Mouse (Mus musculus) heart, postnatal 36 days (tissue): ENCODE measurements at regions not wholly inside any gene's neighbourhood (a gene's known extent, or its start where the extent isn't known, plus 50 kb on each side); places are given as distances from the start of the nearest gene placed in this dataset.

ENCODE experiments used
- DNase-seq, 2 experiments: peaks; one replicate each; pipeline ENCODE4 v3.0.0; 2021 to 2022
- intact Hi-C: fragments of 180-260 bp; cut with DNase I; formaldehyde crosslinking; loops from one replicate; pipeline ENCODE4 v1.15.1; 2025

DNA sequence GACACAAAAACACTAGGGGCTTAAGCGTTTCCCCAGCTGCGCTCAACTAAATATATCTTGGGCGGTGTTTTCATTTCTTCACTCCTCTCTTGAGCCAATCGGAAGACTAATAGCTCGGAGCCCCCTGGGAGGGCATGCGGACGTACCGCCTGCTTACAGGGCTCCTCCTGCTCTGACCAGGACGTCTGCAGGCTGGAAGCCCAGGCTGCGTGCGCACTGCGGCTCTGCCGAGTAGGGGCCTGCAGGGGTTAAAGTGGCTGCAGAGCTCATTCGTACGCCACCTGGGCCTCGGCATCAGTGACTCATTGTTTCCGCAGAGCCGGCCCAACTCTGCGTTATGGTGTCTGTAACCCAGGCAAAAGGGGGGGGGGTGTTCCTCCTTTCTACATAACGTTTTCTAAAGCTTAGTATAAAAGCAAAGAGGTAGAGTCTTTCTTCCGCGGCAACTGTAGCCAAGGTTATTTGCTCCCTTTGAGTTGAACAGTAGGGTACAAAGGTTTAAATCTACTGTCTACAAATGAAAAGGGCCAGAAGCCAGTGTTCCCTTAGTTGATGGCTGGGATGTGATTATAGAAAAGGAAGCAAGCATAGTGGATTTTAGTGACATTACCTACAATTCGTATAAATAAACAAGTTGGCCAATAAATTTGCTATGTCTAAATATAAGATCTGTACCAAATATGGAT is 53.7 kb upstream of the Chd2 start:
- intact Hi-C loops = loop anchor here (1.0 to 2.0 kb wide), 2 partner anchors 23 to 58 kb away; no protein-coding TSS in a partner anchor
- DNase-seq = peak; percentile 92

DNA sequence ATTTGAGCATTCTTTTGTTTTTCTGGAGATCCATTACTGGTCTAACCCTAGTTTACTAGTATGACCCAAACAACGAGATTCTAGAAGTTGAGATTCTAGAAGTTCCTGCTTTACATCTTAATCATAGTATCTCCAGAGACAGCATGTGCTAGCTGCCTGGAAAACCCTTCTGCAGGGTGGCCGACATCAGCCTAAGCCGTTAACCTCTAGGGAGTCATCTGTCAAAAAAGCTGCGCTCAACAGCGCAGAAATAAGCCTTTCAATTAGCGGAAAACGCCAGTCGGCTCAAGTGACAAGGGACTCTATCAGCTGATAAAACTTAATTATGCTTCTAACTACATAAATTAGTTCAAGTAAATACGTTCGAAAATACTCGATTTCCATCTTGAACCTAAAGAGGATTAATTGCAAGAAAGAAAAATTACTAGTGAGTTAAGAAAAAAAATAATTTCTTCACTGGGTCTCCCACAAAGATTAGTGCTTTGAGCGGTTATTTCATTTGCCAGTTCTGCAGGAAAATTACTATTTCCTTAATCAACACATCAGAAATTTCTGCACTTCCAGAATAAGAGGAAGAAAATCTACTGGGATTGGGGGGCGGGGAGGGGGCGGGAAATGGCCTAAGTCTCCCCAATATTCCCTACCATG is 53.0 kb upstream of the Chd2 start:
- intact Hi-C loops = loop anchor here (1.0 to 2.0 kb wide), 3 partner anchors 24 to 58 kb away; no protein-coding TSS in a partner anchor

DNA sequence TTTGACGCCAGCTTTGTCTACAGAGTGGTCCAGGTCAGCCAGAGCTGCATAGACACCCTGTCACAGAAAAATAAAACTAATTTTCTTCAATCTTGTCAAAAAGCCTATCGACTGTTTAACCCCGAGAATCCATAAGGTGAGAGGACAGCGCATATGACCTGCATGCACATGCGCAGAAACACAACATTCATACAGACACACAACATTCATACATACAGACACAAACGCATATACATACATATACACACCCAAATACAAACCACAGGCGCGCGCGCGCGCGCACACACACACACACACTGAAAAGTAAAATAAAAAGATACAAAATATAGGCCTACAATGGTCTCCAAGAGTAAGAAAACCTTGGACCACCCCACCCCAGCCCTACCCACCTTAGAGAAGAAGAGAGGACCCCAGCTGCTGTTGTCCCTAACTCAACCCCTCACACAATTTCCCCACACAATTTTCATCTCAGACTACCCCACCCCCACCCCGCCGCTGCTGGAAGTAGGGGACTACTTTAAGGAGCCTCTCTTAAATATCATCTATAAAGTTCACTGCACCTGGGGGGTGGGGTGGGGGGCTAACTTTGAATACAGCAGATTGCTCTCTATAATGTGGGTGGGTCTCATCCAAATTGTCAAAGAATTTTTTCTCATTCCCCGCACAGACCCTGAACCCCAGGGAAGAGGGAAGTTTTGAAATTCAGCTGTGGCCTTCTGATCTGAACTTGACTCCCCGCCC is 52.2 kb upstream of the Chd2 start:
- intact Hi-C loops = loop anchor here (1.0 to 2.0 kb wide), 2 partner anchors 35 to 57 kb away; no protein-coding TSS in a partner anchor
- no peak for DNase-seq

More for the DNA sequence above, 53.0 kb upstream of the Chd2 start:
- DNase-seq = peak in 1 of 2 experiments; percentile 55

DNA sequence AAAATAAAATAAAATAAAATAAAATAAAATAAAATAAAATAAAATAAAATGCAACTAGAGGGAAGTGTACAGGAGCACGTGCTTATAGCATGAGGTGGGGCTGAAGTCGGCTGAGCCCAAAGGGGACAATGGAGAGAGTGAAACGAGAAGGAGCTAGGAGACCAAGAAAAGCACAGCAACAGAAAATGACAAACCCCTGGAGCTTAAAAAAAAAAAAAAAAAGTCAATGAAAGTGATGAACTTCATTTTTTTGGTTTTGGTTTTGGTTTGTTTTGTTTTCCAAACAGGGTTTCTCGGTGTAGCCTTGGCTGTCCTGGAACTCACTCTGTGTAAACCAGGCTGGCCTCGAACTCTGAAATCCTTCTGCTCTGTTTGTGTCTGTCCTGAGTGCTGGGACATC is 51.2 kb upstream of the Chd2 start:
- intact Hi-C loops = no loop called here
- DNase-seq = no peak
